Mouse (Mus musculus): ENCODE data around the gene Rps2. TPM values are rescaled to one million over a fixed set of nuclear protein-coding genes. Genes with fewer than 3 reads are reported as not detected.
A peak's percentile ranks its signal among the peaks of the same experiment; 100 is the strongest.

Gene Rps2
- polyA plus RNA-seq, 1 experiment from 2014 or later = 1,342 TPM

DNA sequence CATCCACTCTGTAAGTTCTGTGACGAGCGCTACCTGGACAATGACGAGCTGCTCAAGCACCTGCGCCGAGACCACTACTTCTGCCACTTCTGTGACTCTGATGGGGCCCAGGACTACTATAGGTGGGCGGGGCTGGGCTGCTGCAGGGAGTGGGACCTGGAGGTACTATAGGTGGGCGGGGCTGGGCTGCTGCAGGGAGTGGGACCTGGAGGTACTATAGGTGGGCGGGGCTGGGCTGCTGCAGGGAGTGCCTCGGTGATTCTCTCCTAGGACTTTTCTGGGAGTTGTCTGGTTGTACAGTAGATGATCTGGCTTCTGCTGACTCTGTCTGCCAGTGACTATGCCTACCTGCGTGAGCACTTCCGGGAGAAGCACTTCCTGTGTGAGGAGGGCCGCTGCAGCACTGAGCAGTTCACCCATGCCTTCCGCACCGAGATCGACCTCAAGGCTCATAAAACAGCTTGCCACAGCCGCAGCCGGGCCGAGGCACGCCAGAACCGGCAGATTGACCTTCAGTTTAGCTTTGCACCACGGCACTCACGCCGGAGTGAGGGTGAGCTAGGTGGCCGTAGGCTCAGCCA is 40.3 kb upstream of the Rps2 start:
- Histone ChIP-seq H3K4me2 (ENCODE audit: low read depth, low read length) (no peak overlapping the region), H3K9me3 (ENCODE audit: control insufficient read depth, low read length) (no peaks in the 10 kb centered on the region), H3K4me3 (ENCODE audit: low read length) (no peak overlapping the region), H3K27ac (ENCODE audit: low read length) (no peak overlapping the region), H3K36me3 (ENCODE audit: control insufficient read depth, insufficient read depth, low read length) (peaks cover 46% of the 10 kb centered on the region), H3K27me3 (ENCODE audit: control insufficient read depth, insufficient read depth, low read depth, low read length) (no peaks in the 10 kb centered on the region), H3K4me1 (replicated peaks; ENCODE audit: control insufficient read depth, insufficient read depth, low read length) (no peaks in the 10 kb centered on the region; the same call in 1 of the 2 replicates), H3K9ac (ENCODE audit: low read length) (no peak overlapping the region)
- ATAC-seq (ENCODE audit: low read depth) = no peak
- 85% methylated on average over 24 of the region's 24 CpGs for WGBS

DNA sequence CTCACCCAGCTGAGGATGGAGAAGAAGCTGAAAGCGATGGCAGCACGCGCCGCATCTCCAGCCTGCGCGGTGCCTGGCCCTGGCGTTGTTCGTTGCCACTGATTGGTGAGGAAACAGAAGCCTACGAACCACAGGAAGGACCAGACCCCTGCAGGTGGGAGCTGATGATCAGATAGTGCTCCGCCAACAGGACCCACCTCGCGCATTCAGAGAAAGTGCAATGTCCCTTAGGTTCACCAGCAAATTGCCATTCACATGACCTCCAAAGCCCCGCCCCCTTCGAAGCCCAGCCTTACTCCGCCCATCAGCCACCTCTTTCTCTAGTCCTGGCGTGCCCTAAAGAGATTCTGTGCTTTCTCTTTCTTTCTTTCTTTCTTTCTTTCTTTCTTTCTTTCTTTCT is 31.4 kb upstream of the Rps2 start:
- no peak; the same call in 1 of the 2 replicates for ATAC-seq (ENCODE audit: low read depth)

DNA sequence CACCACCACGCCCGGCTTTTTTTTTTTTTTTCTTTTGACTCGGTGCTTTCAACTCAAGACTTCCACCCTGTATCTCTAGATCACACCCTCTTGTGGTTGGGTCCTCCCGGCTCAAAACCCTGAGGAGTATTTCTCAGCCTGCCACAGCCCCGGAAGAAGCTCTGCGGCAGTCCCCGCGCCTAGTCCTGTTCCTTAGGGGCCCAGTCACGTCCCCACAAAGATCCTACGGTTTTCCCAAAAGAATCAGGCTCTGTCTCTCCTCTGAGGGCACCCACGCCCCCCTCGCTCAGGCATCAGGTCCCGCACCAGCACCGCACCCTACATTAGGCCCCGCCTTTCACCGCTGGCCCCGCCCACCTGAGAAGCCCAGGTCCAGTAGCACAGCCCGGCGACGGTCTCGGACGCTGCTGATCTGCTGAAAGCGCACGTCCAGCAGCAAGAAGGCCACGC is 30.7 kb upstream of the Rps2 start:
- ATAC-seq (ENCODE audit: low read depth) = peak; percentile 76
- peaks cover 8% of the 10 kb centered on the region for H3K4me1 ChIP-seq (replicated peaks; ENCODE audit: control insufficient read depth, insufficient read depth, low read length)
- peak overlapping the region; percentile 70 for H3K4me2 ChIP-seq (ENCODE audit: low read depth, low read length)
- WGBS = 2% methylated on average over 25 of the region's 25 CpGs
- H3K9ac ChIP-seq (ENCODE audit: low read length) = peak overlapping the region; percentile 60
- no peaks in the 10 kb centered on the region; the same call in 1 of the 2 replicates for H3K36me3 ChIP-seq (ENCODE audit: control insufficient read depth, insufficient read depth, low read length)
- H3K27ac ChIP-seq (ENCODE audit: low read length) = no peak overlapping the region
- H3K4me3 ChIP-seq (ENCODE audit: low read length) = peak overlapping the region; percentile 48
- peaks cover 36% of the 10 kb centered on the region for H3K27me3 ChIP-seq (ENCODE audit: control insufficient read depth, insufficient read depth, low read depth, low read length)
- H3K9me3 ChIP-seq (ENCODE audit: control insufficient read depth, low read length) = no peaks in the 10 kb centered on the region

More for the DNA sequence above, 31.4 kb upstream of the Rps2 start:
- no peak overlapping the region for H3K27ac ChIP-seq (ENCODE audit: low read length)
- no peak overlapping the region for H3K4me3 ChIP-seq (ENCODE audit: low read length)
- 32% methylated on average over 16 of the region's 16 CpGs for WGBS
- H3K36me3 ChIP-seq (ENCODE audit: control insufficient read depth, insufficient read depth, low read length) = peaks cover 1% of the 10 kb centered on the region; the same call in 1 of the 2 replicates
- H3K27me3 ChIP-seq (ENCODE audit: control insufficient read depth, insufficient read depth, low read depth, low read length) = peaks cover 36% of the 10 kb centered on the region
- H3K9ac ChIP-seq (ENCODE audit: low read length) = no peak overlapping the region
- no peaks in the 10 kb centered on the region for H3K9me3 ChIP-seq (ENCODE audit: control insufficient read depth, low read length)
- peaks cover 8% of the 10 kb centered on the region for H3K4me1 ChIP-seq (replicated peaks; ENCODE audit: control insufficient read depth, insufficient read depth, low read length)
- peak overlapping the region; percentile 15; the same call in 1 of the 2 replicates for H3K4me2 ChIP-seq (ENCODE audit: low read depth, low read length)

DNA sequence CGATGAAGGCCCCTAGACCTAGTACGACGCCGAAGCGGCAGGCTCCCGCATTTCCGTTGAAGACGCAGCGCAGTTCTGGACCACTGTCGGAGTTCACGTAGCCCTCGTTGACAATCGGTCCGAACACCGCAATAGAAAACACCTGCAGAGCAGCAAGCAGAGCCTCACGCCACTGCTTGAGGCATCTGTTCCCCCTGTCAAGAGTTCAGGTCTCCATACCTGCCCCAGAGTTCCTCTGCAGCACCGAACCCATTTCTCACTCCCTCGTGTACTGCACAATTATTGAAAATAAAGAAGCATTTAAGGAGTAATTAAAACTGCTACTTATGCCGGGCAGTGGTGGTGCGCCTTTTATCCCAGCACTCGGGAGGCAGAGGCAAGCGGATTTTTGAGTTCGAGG is 30.3 kb upstream of the Rps2 start:
- peaks cover 8% of the 10 kb centered on the region for H3K4me1 ChIP-seq (replicated peaks; ENCODE audit: control insufficient read depth, insufficient read depth, low read length)
- peak overlapping the region; percentile 70 for H3K4me2 ChIP-seq (ENCODE audit: low read depth, low read length)
- no peak for ATAC-seq (ENCODE audit: low read depth)
- peaks cover 36% of the 10 kb centered on the region for H3K27me3 ChIP-seq (ENCODE audit: control insufficient read depth, insufficient read depth, low read depth, low read length)
- peak overlapping the region; percentile 48 for H3K4me3 ChIP-seq (ENCODE audit: low read length)
- no peaks in the 10 kb centered on the region for H3K9me3 ChIP-seq (ENCODE audit: control insufficient read depth, low read length)
- 17% methylated on average over 23 of the region's 23 CpGs for WGBS
- H3K9ac ChIP-seq (ENCODE audit: low read length) = peak overlapping the region; percentile 60
- H3K36me3 ChIP-seq (ENCODE audit: control insufficient read depth, insufficient read depth, low read length) = peaks cover 3% of the 10 kb centered on the region; the same call in 1 of the 2 replicates
- no peak overlapping the region for H3K27ac ChIP-seq (ENCODE audit: low read length)

DNA sequence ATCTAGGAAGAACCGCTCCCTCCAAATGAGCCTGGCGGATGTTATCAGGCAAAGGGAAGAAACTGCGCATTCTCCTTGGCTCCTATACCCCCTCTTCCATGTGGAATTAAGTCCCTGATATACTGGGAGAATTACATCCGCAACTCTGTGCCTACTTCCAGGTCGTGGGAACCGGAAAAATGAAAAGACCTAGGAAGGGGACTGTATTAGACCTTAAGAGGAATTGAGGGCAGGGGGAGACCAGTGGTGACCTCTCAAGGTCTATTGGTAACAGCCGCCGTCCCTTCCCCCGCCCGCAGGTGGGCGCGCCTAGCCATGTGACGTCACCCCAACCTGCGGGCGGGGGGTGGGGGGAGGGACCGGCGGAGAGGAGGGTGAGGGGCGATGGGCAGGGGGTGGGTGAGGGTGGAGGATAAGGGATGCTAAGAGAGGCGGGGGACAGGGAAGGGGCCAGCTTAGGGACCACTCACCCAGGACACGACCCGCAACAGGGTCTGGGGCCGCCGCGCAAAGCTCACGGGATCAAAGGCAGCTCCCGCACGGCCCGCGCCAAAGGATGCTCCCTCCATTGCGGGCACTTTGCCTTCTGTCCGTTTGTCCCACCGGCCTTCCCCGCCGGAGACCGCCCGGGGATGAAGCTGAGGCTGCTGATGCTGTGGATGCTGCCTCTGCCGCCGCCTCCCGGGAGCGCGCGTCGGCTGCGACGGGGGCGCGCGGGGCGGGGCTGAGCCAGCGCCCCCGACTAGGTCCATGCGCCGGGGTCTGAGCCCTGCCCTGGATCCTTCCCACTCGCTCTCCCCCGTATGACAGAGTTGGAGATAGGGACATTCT is 28.4 kb upstream of the Rps2 start, which contains the start of gene Syngr3:
Syngr3 (minus strand) TSS at position 705 of the 831 bp plus-strand sequence.
- WGBS = under 1% methylated on average over 43 of the region's 55 CpGs
- Histone ChIP-seq H3K9me3 (ENCODE audit: control insufficient read depth, low read length) (no peaks in the 10 kb centered on the region), H3K9ac (ENCODE audit: low read length) (peak within 1 kb of the TSS; percentile 48), H3K36me3 (ENCODE audit: control insufficient read depth, insufficient read depth, low read length) (peaks cover 6% of the 10 kb centered on the region; the same call in 1 of the 2 replicates), H3K27ac (ENCODE audit: low read length) (no peak within 1 kb of the TSS), H3K4me2 (ENCODE audit: low read depth, low read length) (peak within 1 kb of the TSS; percentile 66), H3K4me1 (replicated peaks; ENCODE audit: control insufficient read depth, insufficient read depth, low read length) (peaks cover 8% of the 10 kb centered on the region), H3K27me3 (ENCODE audit: control insufficient read depth, insufficient read depth, low read depth, low read length) (peaks cover 36% of the 10 kb centered on the region), H3K4me3 (ENCODE audit: low read length) (peak within 1 kb of the TSS; percentile 46)
- peak; percentile 20; the same call in 1 of the 2 replicates for ATAC-seq (ENCODE audit: low read depth)

DNA sequence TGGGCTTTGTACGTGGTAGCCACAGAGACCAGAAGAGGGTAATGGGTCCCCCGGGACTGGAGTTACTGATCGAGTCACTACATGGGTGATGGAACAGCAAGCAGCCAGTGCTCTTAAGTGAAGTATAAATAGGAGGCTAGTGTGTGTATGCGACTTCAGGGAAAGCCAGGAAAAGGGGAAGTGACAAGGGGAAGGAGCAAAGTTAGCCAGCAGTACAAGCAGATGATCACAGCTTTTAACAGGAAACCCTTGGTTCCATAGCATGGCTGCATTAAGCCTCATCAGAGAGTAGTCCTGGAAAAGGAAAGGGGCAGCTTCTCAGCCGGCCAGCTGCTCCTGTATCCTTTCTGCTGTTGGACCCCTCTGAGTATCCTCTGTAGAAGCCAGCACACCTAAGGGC is 25.5 kb upstream of the Rps2 start:
- Histone ChIP-seq H3K27me3 (ENCODE audit: control insufficient read depth, insufficient read depth, low read depth, low read length) (peaks cover 33% of the 10 kb centered on the region), H3K4me3 (ENCODE audit: low read length) (no peak overlapping the region), H3K27ac (ENCODE audit: low read length) (no peak overlapping the region), H3K9me3 (ENCODE audit: control insufficient read depth, low read length) (no peaks in the 10 kb centered on the region), H3K4me1 (replicated peaks; ENCODE audit: control insufficient read depth, insufficient read depth, low read length) (peaks cover 21% of the 10 kb centered on the region), H3K4me2 (ENCODE audit: low read depth, low read length) (no peak overlapping the region), H3K9ac (ENCODE audit: low read length) (no peak overlapping the region), H3K36me3 (ENCODE audit: control insufficient read depth, insufficient read depth, low read length) (peaks cover 6% of the 10 kb centered on the region; the same call in 1 of the 2 replicates)
- no peak for ATAC-seq (ENCODE audit: low read depth)
- 84% methylated on average over 5 of the region's 5 CpGs for WGBS

DNA sequence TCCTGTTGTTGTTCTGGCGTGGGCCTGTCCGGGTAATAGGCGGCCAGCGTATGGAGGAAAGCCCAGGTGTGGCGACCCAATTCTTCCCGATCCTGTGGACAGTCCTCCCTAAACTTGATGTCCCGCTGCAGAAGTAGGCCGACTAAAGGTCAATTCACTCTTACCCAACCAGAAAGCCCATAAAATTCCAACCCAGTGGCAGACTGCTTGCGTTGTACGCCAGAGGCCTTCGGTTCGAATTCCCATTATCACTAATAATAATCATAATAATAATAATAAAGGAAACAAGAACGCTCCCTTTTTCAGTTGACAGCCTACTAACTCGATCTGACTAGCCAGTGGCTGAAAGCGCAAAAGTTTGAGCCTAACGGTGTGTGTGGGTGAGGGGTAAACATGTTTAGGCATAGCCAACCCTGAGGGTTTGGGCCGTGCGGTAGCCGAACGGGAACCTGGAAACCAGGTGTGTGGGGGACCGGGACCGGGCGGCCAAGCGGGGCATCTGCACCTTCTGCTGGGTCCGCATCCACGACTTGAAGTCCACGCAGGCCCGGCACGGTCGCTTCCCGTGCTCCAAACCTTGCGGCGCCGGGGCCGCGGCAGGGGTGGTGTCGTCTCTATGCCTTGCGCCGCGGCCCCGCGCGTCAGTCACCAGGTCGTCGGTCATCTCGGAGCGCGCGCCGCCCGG is 22.4 kb upstream of the Rps2 start:
- Histone ChIP-seq H3K9me3 (ENCODE audit: control insufficient read depth, low read length) (no peaks in the 10 kb centered on the region), H3K36me3 (ENCODE audit: control insufficient read depth, insufficient read depth, low read length) (peaks cover 9% of the 10 kb centered on the region; the same call in 1 of the 2 replicates), H3K9ac (ENCODE audit: low read length) (peak overlapping the region; percentile 92), H3K4me2 (ENCODE audit: low read depth, low read length) (peak overlapping the region; percentile 88), H3K4me3 (ENCODE audit: low read length) (peak overlapping the region; percentile 89), H3K27me3 (ENCODE audit: control insufficient read depth, insufficient read depth, low read depth, low read length) (peaks cover 3% of the 10 kb centered on the region), H3K27ac (ENCODE audit: low read length) (peak overlapping the region; percentile 89), H3K4me1 (replicated peaks; ENCODE audit: control insufficient read depth, insufficient read depth, low read length) (peaks cover 22% of the 10 kb centered on the region)
- no peak; the same call in 1 of the 2 replicates for ATAC-seq (ENCODE audit: low read depth)
- 6% methylated on average over 47 of the region's 51 CpGs for WGBS

DNA sequence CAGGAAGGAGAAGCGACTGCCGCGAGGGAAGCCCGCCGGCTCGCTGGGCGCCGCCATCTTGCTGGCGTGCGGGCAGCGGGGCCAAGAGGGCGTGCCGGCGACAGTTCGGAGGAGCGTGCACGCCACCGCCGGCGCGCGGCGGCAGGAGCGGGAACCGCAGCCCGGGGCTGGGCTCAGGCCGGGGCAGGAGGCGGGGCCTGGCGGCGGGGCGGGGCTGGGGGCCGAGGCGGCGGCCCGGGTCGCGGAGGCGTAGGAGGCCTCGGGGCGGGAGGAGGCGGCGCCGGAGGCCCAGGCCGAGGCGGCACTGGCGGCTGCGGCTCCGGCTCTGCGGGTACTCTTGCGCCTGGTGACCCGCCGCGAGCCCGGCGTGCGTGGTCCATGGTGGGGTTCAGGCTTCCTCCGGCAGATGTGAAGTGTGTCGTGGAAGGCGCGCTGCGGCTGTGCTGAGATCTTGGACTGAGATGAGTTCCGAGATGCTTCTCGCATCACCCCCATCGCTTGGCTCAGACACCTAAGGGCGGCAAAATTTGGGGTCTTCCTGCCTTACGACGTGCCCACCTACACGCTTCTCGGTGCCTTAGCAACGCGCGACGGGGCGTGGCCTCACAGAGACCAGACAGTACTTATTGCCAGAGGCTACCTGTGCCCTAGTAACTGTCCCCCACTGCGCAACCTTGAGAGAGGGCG is 21.8 kb upstream of the Rps2 start, which contains the start of the genes Gfer and Noxo1:
Gfer (minus strand) TSS at position 146 of the 687 bp plus-strand sequence.
Noxo1 (plus strand) TSS at position 224 of the 687 bp plus-strand sequence.
- peak; percentile 95 for ATAC-seq (ENCODE audit: low read depth)
- peak within 1 kb of the TSS; percentile 88 for H3K4me2 ChIP-seq (ENCODE audit: low read depth, low read length)
- H3K27me3 ChIP-seq (ENCODE audit: control insufficient read depth, insufficient read depth, low read depth, low read length) = no peaks in the 10 kb centered on the region
- H3K36me3 ChIP-seq (ENCODE audit: control insufficient read depth, insufficient read depth, low read length) = peaks cover 14% of the 10 kb centered on the region
- peak within 1 kb of the TSS; percentile 89 for H3K4me3 ChIP-seq (ENCODE audit: low read length)
- H3K9me3 ChIP-seq (ENCODE audit: control insufficient read depth, low read length) = no peaks in the 10 kb centered on the region
- peaks cover 22% of the 10 kb centered on the region for H3K4me1 ChIP-seq (replicated peaks; ENCODE audit: control insufficient read depth, insufficient read depth, low read length)
- peak within 1 kb of the TSS; percentile 92 for H3K9ac ChIP-seq (ENCODE audit: low read length)
- WGBS = under 1% methylated on average over 51 of the region's 76 CpGs
- H3K27ac ChIP-seq (ENCODE audit: low read length) = peak within 1 kb of the TSS; percentile 89
